Mouse (Mus musculus): ENCODE results near the gene Ssh3. TPM values are rescaled to one million over a fixed set of nuclear protein-coding genes. Genes with fewer than 3 reads are reported as not detected.

Ssh3 gene
- 1 to 10 TPM; 2.6 to 4.4 TPM for total RNA-seq (2021)
- long read RNA-seq, experiment 1: 0 reads
- long read RNA-seq, experiment 2, partial matches to known transcripts: 0 of 1 reads
- long read RNA-seq, experiment 2, other reads (novel, unspliced or antisense): 1 of 1 reads

DNA sequence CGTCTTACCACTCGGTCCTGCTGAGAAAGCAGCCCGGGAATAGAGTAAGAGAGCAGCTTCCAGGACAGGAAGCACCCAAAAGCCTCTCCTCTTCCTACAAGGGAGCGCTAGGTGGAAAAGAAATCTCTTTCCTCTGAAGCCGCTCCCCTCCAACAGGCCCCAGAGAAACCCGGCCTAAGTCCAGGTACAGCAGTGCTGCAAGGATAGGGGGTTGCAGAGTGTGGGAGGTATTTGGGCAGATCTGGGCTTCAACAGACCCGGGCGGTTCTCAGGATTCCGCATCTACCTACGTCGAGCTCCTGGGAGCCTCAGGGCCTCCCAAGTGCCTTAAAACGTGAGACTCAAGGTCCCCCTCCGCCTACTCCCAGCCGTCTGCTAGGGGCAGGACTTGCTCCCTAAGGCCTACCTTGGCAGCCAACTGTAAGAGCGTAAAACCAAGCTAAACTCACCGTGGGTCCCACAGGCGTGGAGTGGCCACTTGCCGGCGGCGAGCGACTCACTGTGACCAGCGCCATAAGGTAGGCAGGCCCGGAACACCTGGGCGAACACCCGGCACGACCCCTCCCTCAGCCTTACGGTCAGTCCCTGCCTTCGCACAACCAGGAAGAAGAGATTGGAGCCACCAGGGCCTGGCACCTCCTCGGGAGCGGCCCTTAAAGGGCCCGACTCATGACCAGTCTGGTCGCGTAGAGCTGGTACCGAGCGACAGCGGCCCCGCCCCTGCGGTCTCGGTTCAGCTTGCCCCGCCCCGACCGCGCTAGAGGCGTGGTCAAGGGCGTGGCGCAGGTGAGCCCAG, at the start of gene Ssh3:
Gene Ssh3, minus strand, starts transcription at position 615 of the 796 bp plus-strand sequence.
- peak; percentile 48 for DNase-seq
- intact Hi-C loops (cut with DNase I; ENCODE audit: low total_unique reads): loop anchor here (10.0 kb wide), 1 partner anchor 146 kb away; no protein-coding TSS in a partner anchor

DNA sequence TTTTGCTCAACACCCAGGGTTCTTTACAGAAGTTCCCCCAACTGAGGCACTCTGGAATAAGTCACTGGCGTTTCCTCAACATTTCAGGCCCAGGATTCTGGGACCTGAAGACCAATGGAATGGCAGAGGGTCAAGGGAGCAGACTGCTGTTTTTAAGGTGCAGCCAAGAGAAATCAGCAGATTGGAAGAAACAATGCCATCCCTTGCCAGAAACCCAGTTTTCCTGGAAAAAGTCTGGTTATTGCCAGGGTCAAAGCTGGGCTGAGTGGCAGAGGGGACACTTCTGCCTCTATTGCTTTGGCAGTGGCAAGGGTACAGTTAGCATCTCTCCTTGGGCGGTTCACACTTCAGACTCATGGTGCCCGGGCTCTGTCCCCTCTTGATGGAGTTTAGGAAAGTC, 48.2 kb upstream of the Ssh3 start:
- intact Hi-C loops (cut with DNase I; ENCODE audit: low total_unique reads): no loop called here

DNA sequence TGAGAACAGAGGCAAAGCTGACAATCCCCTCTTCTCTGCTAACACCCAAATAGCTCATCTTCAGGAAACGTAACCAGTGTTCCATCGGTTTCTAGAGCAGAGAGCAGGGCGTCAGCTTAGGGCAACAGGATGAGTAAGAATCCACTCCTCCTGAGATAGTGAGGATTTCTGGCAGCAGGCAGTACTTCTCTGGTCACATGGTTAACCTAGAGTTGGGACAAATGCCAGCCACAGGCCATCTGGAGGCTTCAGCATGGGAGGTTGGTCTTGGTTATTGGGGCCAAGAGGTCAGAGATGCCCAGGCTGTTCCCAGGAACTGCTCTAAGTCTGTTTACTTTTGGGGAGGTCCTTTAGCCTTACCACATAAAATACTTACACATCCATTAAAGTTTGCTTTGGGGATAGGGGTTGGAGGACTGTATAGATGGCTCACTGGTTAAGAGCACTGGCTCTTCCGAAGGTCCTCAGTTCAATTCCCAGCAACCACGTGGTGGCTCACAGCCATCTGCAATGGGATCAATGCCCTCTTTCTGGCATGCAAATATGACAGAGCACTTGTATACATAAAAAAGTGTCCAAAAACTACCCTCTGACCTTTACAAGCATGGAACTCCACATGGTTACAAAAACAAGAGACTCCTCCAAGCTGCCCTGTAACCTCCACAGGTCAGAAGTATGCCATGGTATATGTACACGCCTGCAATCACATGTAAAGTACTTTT, 46.4 kb upstream of the Ssh3 start:
- no peak for DNase-seq
- intact Hi-C loops (cut with DNase I; ENCODE audit: low total_unique reads): no loop called here

More for the DNA sequence above, 48.2 kb upstream of the Ssh3 start:
- DNase-seq: no peak

DNA sequence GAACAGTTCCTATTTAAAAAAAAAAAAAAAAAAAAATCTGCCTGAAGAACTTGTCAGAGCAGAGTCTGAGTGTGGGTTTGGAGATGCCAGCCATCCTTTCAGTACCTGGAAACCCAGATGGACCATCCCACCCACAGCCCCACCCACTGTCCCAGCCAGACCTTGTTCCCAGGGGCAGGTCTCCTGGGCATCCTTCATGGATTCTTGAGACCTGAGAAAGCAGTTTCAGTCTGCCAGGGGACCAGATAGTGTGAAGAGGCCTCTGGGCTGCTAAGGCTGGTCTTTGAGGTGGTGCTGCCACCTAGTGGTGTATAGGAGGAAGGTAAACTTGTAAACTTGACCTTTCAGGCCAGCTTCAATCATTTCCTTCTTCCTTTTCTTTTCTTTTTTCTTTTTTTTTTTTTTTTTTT, 40.8 kb upstream of the Ssh3 start:
- peak; percentile 57 for DNase-seq
- intact Hi-C loops (cut with DNase I; ENCODE audit: low total_unique reads): loop anchor here (2.0 kb wide), 1 partner anchor 49 kb away; no protein-coding TSS in a partner anchor

DNA sequence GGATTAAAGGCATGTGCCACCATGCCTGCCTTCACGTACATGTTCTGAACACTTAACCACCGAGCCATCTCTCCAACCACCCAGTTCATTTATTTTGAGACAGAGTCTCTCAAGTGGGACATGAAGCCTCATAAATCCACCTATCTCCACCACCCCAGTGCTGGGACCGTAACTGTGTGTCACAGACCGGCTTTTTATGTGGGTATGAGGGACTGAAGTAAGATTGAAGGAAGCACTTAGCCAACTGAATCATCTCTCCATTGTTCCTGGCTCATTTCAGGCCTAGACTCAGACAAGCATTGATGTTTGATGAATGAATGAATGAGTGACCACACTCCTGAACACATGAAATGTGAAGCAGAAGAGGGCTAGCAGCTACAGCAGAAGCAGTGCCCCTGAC, 40.3 kb upstream of the Ssh3 start:
- intact Hi-C loops (cut with DNase I; ENCODE audit: low total_unique reads): loop anchor here (2.0 kb wide), 1 partner anchor 49 kb away; no protein-coding TSS in a partner anchor
- DNase-seq: no peak

DNA sequence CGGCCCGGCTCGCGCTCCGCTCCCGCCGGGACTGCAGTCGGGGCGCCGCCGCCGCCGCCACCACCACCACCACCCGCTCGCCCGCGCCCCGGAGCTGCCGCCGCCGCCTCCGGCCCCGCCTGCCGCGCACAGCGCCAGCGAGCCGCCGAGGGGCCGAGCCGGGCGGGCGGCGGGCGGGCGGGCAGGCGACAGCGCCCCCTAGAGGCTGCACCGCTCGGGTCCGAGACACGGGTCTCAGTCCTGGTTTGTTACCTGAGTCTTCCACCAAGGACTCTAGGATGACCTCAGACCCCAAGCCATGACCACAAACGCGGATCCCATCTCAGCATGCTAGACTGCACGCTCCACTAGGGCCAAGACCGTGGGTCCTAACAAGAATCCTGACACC, 37.2 kb upstream of the Ssh3 start, which contains the start of gene Grk2:
Gene Grk2, minus strand, starts transcription at position 33 of the 388 bp plus-strand sequence.
- peak; percentile 83 for DNase-seq
- intact Hi-C loops (cut with DNase I; ENCODE audit: low total_unique reads): no loop called here

DNA sequence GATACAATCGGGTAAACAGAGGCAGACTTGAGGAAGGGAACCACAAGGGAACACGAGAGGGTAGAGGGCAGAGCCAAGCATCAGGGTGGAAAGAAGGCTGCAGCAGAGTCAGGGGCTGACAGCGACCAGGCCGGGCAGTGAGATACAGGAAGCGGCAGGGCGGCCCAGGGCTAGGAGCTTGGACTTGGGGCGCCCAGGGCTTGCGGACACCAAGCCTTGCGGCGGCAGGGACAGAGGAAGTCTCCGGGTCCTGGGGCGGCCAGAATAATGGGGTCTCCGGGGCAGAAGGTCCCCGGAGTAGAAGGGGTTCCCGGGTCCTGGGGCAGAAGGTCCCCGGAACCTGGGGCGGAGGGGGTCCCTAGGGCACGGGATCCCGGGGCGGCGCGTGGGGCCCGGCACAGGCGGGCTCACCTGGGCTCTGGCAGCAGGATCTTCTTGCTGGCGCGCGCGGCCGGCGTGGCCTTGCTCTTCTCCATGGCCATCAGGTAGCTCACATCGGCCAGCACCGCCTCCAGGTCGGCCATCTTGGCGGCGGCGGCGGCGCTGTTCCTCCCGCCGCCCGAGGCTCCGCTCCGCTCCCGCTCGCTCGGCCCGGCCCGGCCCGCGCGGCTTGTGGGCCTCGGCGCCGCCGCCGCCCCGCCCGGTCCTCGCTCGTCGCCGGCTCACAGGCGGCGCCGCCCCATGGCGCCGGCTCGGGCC, 36.7 kb upstream of the Ssh3 start:
- intact Hi-C loops (cut with DNase I; ENCODE audit: low total_unique reads): no loop called here
- peak; percentile 44 for DNase-seq

DNA sequence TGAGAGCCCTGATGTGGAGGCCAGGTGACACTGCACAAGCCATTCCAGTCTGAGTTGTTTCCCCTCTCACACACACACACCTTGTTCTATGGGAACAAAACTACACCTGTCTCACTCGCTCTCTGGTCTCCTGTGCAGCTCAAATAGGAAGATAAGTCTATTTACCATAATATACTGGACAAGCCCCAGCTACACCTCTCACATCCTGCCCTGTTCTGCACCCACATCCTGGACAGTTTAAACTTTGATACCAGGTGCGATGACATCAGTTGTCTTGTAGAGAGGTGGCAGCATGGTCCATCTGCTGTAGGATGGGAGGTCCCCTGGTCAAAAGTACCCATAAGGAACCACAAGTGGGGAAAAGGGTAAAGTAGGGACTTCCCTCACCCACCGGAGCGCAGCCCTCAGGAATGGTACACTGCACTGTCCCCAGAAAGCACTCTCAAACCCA, 35.9 kb upstream of the Ssh3 start:
- intact Hi-C loops (cut with DNase I; ENCODE audit: low total_unique reads): no loop called here
- no peak for DNase-seq

DNA sequence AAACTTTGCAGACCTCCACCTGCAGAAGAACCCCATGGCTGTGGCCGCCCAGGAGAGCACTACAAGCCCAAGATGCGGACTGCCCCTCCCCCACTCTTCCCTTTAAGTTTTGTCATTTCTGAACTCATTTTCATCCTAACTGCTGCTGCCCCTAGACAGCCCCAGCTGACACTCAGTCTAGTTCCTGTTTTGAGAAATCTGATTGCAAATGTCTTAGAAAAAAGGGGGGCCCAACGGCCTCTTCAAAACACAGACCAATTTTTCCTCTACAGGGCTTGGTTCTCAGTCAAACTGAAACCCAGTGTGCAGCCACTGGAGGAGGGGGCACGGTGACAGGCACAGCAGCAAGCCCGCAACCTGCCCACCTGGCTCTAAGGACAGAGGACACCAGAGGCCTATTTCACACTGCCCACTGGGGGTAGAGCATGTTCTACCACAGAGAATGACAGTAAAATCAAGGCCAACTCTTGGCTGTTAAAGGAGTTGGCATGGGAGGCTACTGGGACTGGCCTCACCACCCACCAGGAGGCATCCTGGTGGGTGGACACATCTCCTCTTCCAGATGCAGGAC, 35.4 kb upstream of the Ssh3 start:
- intact Hi-C loops (cut with DNase I; ENCODE audit: low total_unique reads): no loop called here
- no peak for DNase-seq

DNA sequence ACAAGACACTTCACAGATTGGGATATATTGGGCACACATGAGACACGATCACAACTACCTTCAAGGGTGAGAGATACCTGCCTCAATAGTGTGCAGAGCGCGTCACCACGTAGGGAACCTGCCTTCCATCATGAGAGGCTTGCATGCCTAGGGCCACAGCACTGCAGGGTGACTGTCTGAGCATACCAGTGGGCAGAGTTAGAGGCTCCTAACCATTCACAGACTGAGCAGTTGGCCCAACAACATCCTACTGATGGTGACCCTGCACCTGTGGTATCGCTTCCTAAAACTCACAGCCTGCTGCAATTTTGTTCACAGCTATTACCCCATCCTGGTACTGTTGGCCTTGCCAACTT, 34.6 kb upstream of the Ssh3 start:
- DNase-seq: no peak
- intact Hi-C loops (cut with DNase I; ENCODE audit: low total_unique reads): no loop called here

DNA sequence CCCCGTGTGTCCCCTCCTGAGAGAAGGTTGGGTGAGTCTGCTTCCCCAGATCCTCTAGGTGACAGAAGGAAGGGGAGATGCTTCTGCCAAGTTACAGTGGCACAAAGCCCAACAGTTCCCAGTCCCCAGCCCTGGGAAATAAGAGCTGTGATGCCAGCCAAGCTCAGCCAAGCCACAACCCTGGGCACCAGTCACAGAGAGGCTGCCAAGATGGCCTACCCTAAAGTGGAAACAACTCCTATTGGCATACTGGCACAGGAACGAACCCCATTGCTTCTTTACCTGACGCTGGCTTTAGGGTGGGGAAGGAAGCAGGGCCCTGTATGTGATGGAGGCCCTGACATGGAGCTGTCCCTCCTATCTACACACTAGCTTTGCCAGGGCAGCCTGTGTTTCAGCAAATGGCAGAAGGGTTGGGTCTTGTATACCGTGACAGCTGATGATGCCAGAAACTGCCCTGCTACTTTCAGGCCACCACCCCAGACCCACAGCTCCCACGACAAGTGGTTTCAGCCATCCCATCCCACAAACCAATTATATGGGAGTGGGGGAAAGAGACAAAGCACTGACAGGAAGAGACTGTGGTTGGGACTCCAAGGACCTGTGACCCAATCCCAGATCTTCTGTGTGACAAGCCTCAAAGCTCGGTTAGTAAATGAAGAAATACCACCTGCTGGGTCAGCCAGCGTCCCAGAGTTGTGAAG, 34.1 kb upstream of the Ssh3 start:
- peak; percentile 74 for DNase-seq
- intact Hi-C loops (cut with DNase I; ENCODE audit: low total_unique reads): no loop called here

DNA sequence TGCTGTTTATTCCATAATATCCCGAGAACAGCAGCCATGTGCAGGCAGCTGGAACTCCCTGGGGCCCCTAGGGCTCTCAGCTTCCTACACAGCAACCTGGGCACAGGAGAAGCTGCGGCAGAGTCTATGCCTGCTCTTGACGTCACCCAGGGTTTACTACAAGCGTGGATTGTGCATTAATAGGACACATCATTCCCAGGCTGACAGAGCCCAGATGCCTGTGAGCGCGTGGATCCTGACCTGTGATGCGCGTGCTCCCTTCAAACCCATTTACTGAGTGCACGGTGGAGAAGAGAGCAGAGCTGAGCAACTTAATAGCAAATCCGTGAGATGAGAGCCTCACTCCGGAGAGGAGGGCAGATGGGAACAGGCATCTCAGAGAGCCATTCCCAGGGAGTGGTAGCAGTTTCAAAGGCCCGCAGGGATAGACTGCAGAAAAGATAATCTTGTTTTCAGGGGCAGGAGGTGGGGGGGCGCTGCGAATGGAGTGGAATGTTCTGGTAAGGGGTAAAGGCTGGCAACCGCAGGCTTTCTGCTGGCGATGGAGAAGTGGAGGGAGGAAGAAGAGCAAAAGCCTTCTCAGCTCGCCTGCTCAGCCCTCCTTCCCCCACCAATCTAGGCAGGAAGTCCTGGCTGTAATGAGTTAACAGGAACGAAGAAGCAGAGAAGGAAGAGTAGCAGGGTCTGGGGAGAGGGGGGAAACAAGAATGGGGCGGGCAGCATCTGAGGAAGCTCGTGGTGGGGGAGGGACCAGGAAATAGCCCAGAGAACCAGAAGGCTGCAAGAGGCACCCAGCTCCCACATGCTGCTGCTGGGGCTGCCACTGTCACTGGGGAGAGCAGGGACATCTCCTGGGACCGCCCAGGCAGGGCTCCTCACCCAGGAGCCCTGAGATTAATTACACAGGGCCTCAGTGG, 33.0 kb upstream of the Ssh3 start:
- peak; percentile 48 for DNase-seq
- intact Hi-C loops (cut with DNase I; ENCODE audit: low total_unique reads): no loop called here

DNA sequence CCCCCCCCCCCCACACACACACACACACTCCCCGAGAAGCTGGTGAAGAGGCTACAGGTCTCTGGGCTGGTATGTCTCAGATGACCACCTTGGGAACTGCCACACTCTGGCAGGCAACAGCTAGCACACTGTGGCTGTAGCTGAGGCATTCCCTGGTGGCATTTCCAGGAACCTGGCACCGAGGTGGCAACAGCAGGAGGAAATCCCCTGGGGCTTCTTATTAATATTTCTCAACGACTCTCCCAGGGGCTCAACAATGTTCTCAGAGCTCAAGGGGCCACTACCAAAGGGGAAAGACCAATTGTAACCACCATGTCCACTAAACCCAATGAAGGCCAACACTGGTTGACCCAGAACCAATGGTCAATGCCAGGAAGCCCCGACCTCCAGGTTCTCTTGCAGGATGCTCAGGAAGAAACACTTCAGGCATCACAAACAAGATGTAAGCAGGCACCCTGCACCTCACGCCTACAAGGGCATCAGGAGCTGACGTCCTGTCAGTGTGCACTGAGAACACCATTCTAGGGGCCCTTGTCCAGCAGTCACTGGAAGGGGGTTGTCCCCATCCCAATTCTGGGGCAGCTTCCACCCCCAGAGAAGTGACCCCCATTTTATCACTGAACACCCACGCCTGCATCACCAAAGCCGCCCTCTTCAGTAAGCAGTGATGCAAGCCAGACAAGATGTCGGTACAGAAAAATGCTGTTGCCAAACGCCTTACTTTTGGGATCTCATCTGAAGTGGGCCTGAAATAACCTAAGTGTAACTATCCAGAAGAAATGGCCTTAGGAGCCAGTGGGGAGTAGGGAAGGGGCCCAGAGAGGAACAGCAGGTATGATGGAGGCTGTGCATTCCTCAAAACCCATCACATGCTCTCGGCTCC, 32.1 kb upstream of the Ssh3 start:
- intact Hi-C loops (cut with DNase I; ENCODE audit: low total_unique reads): no loop called here
- no peak for DNase-seq

DNA sequence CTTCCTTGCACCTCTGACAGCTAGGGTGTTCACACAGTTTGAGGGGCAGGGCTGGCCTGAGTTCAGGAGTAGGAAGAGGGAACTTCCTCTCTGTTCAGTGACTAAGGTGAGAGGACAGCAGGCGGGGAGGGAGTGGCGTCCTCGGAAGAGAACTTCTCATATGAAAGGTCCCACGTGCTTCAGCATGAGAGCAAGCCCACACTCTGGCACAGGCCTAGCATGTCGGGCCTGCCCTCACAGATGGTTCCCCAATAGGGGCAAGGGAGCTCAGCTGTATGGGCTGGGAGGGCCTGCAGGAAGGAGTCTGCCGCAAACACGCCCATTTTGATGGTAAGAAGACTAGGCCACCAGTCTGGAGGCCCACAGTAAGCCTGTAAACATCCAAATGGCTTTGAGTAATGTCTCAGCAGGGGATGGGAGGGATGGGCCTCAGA, 31.3 kb upstream of the Ssh3 start:
- intact Hi-C loops (cut with DNase I; ENCODE audit: low total_unique reads): no loop called here
- DNase-seq: no peak

DNA sequence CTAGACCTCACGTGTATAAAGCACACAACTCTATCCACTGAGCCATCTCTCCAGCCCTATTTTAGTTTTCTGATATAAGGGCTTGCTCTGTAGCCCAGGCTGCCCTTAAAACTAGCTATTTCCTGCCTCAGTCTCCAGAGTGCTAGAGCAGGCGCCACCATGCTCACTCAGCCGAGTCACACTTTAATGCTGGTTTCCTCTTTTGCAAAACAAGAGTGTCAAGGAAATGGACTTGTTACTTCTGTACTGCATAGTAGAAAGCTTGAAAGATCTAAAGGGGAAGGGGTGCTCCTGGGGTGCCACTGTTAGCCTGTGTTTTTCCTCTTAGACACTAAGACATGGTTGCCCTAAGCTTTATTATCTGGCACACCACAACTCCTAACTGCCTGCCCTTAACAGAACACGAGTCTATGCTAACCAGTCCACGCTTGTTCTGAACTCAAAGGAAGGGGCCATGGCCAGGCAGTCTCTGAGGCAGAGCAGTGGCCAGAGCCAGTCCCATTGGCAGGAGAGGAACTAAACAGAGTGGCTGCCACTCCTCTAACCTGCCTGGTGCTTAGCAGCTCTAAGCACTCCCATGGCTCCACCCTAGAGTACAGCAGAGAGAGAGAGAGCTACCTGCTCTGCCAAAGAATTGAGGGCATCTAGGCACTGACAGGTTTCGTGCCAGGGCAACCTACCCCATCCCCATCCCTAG, 30.7 kb upstream of the Ssh3 start:
- DNase-seq: no peak
- intact Hi-C loops (cut with DNase I; ENCODE audit: low total_unique reads): no loop called here

DNA sequence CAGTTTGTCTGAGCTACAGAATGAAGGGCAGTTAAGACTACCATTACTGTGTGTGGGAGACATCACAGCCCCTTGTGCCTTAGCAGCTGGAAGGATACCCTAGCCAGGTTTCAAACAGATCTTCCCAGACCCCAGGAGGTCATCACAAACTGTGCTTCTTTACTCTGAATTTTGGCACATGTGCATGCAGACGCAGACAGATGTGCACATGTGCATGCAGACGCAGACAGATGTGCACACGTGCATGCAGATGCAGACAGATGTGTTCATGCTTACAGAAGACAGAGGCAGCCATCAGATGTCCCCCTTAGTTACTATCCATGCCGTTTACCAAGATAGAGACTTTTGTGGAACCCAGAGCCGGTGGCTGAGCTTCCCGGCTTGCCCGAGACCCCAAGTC, 30.1 kb upstream of the Ssh3 start:
- no peak for DNase-seq
- intact Hi-C loops (cut with DNase I; ENCODE audit: low total_unique reads): no loop called here

Data from gastrocnemius, postnatal 14 days (tissue).